8 mouse cellular contexts compared by ENCODE assay signal in the genomic region with DNA sequence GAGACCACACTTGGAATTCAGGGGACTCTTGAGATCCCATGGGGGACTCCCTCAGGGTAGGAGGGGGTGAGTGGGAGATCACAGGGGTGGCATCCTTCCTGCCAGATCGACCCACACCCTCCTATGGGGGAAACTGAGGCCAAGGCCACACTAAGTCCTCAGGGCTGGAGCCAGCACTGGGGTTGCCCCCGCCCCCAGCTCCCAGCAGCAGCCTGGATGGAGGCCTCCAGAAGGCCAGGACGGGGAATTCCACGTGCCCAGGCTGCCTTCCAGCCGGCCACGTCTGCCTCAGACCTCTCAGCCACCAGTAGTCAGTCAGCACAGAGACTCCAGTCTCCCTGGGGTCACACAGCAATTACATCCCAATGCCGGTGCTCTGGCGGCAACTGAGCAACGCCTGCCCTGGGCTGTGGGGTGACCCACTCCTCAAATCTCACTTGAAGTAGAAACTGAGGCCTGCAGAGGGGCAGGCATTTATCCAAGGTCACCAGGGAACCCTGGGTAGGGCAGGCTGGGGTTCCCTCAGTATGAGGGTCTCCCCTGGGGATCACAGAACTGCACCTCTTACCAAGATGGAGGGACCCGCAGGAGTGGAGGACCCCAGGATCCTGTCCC. TPM values are rescaled to one million over a fixed set of nuclear protein-coding genes. Genes with fewer than 3 reads are reported as not detected.
A peak's percentile ranks its signal among the peaks of the same experiment; 100 is the strongest.
DNase-seq lines count a peak whose midpoint lies in the region; ATAC-seq and TF ChIP-seq lines count a peak whose summit lies in the region.

No protein-coding gene starts in this region.

- 75% methylated on average over 10 of the region's 10 CpGs for whole genome bisulfite sequencing in spleen, adult 2 months
- WGBS in intestine, postnatal 0 days: 39% methylated on average over 10 of the region's 10 CpGs
- WGBS in limb, embryonic 15.5 days: 33% methylated on average over 10 of the region's 10 CpGs
- 23% methylated on average over 10 of the region's 10 CpGs for WGBS in neural tube, embryonic 13.5 days

- TF ChIP-seq POLR2A in spleen, adult 2 months (IDR thresholded peaks at IDR 0.05; ENCODE audit: low read depth, low read length): no peak

- H3K4me3 ChIP-seq in spleen, adult 2 months (ENCODE audit: extremely low read depth, insufficient read depth, insufficient read length): peak overlapping the region; percentile 5; the same call in 1 of the 2 replicates
- H3K4me3 ChIP-seq in intestine, postnatal 0 days (ENCODE audit: low read depth, low read length): 0 out of 2 replicates have a peak overlapping the region, but pooled peaks have one; percentile 11
- H3K4me3 ChIP-seq in limb, embryonic 15.5 days: peak overlapping the region; percentile 74
- peak overlapping the region; percentile 45 for H3K4me3 ChIP-seq in neural tube, embryonic 13.5 days

- peak overlapping the region; percentile 72 for H3K4me2 ChIP-seq in intestine, postnatal 0 days (replicated peaks; ENCODE audit: low read depth)
- H3K4me2 ChIP-seq in limb, embryonic 15.5 days: peak overlapping the region; percentile 75
- peak overlapping the region; percentile 62 for H3K4me2 ChIP-seq in neural tube, embryonic 13.5 days

- H3K36me3 ChIP-seq in spleen, adult 2 months (ENCODE audit: control insufficient read depth, insufficient read depth, low read length): no peaks in the 10 kb centered on the region
- peaks cover 2% of the 10 kb centered on the region; the same call in 1 of the 2 replicates for H3K36me3 ChIP-seq in intestine, postnatal 0 days (ENCODE audit: control insufficient read depth, insufficient read depth)
- H3K36me3 ChIP-seq in limb, embryonic 15.5 days: peaks cover 11% of the 10 kb centered on the region
- peaks cover 3% of the 10 kb centered on the region; the same call in 1 of the 2 replicates for H3K36me3 ChIP-seq in neural tube, embryonic 13.5 days

- no peak overlapping the region for H3K9ac ChIP-seq in intestine, postnatal 0 days (ENCODE audit: low read depth, low read length)
- H3K9ac ChIP-seq in limb, embryonic 15.5 days: peak overlapping the region; percentile 39
- peak overlapping the region; percentile 45 for H3K9ac ChIP-seq in neural tube, embryonic 13.5 days

- H3K27me3 ChIP-seq in spleen, adult 2 months (ENCODE audit: control insufficient read depth, insufficient read depth, low read length): peaks cover 5% of the 10 kb centered on the region
- H3K27me3 ChIP-seq in intestine, postnatal 0 days (replicated peaks; ENCODE audit: control insufficient read depth, insufficient read depth, low read length): peaks cover 19% of the 10 kb centered on the region
- H3K27me3 ChIP-seq in limb, embryonic 15.5 days: no peaks in the 10 kb centered on the region
- H3K27me3 ChIP-seq in neural tube, embryonic 13.5 days: peaks cover 37% of the 10 kb centered on the region

- intact Hi-C loops in gastrocnemius, postnatal 36 days (cut with DNase I): loop anchor here (1.0 kb wide), 1 partner anchor 10 kb away; no protein-coding TSS in a partner anchor

- TF ChIP-seq CTCF in spleen, adult 2 months (IDR thresholded peaks at IDR 0.05; ENCODE audit: extremely low read depth, insufficient read depth, insufficient read length, insufficient replicate concordance): no peak
- no peak for TF ChIP-seq CTCF in intestine, postnatal 0 days (IDR thresholded peaks at IDR 0.05; ENCODE audit: low read depth)

- H3K27ac ChIP-seq in spleen, adult 2 months (ENCODE audit: insufficient read depth, low read length): no peak overlapping the region
- H3K27ac ChIP-seq in intestine, postnatal 0 days (ENCODE audit: low read depth, low read length): peak overlapping the region; percentile 28; the same call in 1 of the 2 replicates
- H3K27ac ChIP-seq in limb, embryonic 15.5 days: peak overlapping the region; percentile 84
- H3K27ac ChIP-seq in neural tube, embryonic 13.5 days (replicated peaks): no peak overlapping the region

- H3K9me3 ChIP-seq in intestine, postnatal 0 days (ENCODE audit: control insufficient read depth): no peaks in the 10 kb centered on the region
- H3K9me3 ChIP-seq in limb, embryonic 15.5 days: no peaks in the 10 kb centered on the region
- no peaks in the 10 kb centered on the region for H3K9me3 ChIP-seq in neural tube, embryonic 13.5 days

- peaks cover 8% of the 10 kb centered on the region; the same call in 1 of the 2 replicates for H3K4me1 ChIP-seq in spleen, adult 2 months (ENCODE audit: control insufficient read depth, insufficient read depth, insufficient read length)
- no peaks in the 10 kb centered on the region for H3K4me1 ChIP-seq in intestine, postnatal 0 days (replicated peaks; ENCODE audit: control insufficient read depth, insufficient read depth, low read length)
- peaks cover 68% of the 10 kb centered on the region for H3K4me1 ChIP-seq in limb, embryonic 15.5 days
- peaks cover 50% of the 10 kb centered on the region for H3K4me1 ChIP-seq in neural tube, embryonic 13.5 days (replicated peaks)

- DNase-seq in spleen, adult 2 months (ENCODE audit: low read depth in 1 of 2, low spot score in 2 of 2): peak in 1 of 2 experiments; percentile 3
- DNase-seq in spleen, postnatal 36 days (ENCODE audit: low spot score in 2 of 2): no peak
- DNase-seq in cerebellum, postnatal 10 days: peak; percentile 72 to 76
- DNase-seq in gastrocnemius, postnatal 36 days: peak; percentile 51 to 72

- no peak for ATAC-seq in intestine, postnatal 0 days
- ATAC-seq in limb, embryonic 15.5 days (ENCODE audit: insufficient number of reproducible peaks, low FRiP score, low TSS enrichment, low read depth): no peak
- no peak for ATAC-seq in neural tube, embryonic 13.5 days (ENCODE audit: low read depth)
- no peak for ATAC-seq in granulocyte monocyte progenitor cell, adult 5-6 weeks (replicated peaks; ENCODE audit: poor library complexity, severe bottlenecking)

RNA-seq across cellular contexts. Expression of gene Nfic, which starts 30.1 kb away (rescaled TPM):
- polyA plus RNA-seq in spleen, adult 2 months (2012; rRNA removed): 26.0 and 32.4 TPM in 2 replicates
- total RNA-seq in gastrocnemius, postnatal 36 days (2021): 100 to 1,000 TPM; 219 to 237 TPM
- 29.2 and 35.1 TPM in 2 replicates for polyA plus RNA-seq in intestine, postnatal 0 days (2015; fragmentation: Nextera tagmentation; extraction: Ambion mirVana)
- 138 and 146 TPM in 2 replicates for polyA plus RNA-seq in limb, embryonic 15.5 days (2015; fragmentation: Nextera tagmentation; extraction: Ambion mirVana)
- polyA plus RNA-seq in neural tube, embryonic 13.5 days (2015; fragmentation: Nextera tagmentation; extraction: Ambion mirVana): 27.1 and 27.9 TPM in 2 replicates
- 39.6 and 41.7 TPM in 2 replicates for total RNA-seq in granulocyte monocyte progenitor cell, adult 5-6 weeks (2014; fragmentation: Nextera tagmentation)
- total RNA-seq in granulocyte monocyte progenitor cell, adult 5-6 weeks (2017): 5.3 and 10.5 TPM in 2 replicates

RNA-seq across cellular contexts. Expression of gene Smim24, which starts 32.5 kb away (rescaled TPM):
- polyA plus RNA-seq in spleen, adult 2 months (2012; rRNA removed): 18.3 and 22.9 TPM in 2 replicates
- total RNA-seq in gastrocnemius, postnatal 36 days (2021): under 1 TPM; 0.37 to 0.38 TPM
- polyA plus RNA-seq in intestine, postnatal 0 days (2015; fragmentation: Nextera tagmentation; extraction: Ambion mirVana): 1,233 and 1,333 TPM in 2 replicates
- 2.9 and 3.6 TPM in 2 replicates for polyA plus RNA-seq in limb, embryonic 15.5 days (2015; fragmentation: Nextera tagmentation; extraction: Ambion mirVana)
- polyA plus RNA-seq in neural tube, embryonic 13.5 days (2015; fragmentation: Nextera tagmentation; extraction: Ambion mirVana): 1.8 and 3.1 TPM in 2 replicates
- total RNA-seq in granulocyte monocyte progenitor cell, adult 5-6 weeks (2014; fragmentation: Nextera tagmentation): 37.5 and 43.6 TPM in 2 replicates
- total RNA-seq in granulocyte monocyte progenitor cell, adult 5-6 weeks (2017): 11.5 and 13.3 TPM in 2 replicates

RNA-seq across cellular contexts. Expression of gene Gm48552, which starts 36.5 kb away (rescaled TPM):
- polyA plus RNA-seq in spleen, adult 2 months (2012; rRNA removed): 2.9 and 6.4 TPM in 2 replicates
- under 1 TPM; 0.59 to 0.77 TPM for total RNA-seq in gastrocnemius, postnatal 36 days (2021)
- 0.31 TPM in 1 of 2 replicates, not detected in the other for polyA plus RNA-seq in intestine, postnatal 0 days (2015; fragmentation: Nextera tagmentation; extraction: Ambion mirVana)
- polyA plus RNA-seq in limb, embryonic 15.5 days (2015; fragmentation: Nextera tagmentation; extraction: Ambion mirVana): 0.51 and 1.7 TPM in 2 replicates
- 1.3 and 2.5 TPM in 2 replicates for polyA plus RNA-seq in neural tube, embryonic 13.5 days (2015; fragmentation: Nextera tagmentation; extraction: Ambion mirVana)
- 2.2 TPM in 1 of 2 replicates, not detected in the other for total RNA-seq in granulocyte monocyte progenitor cell, adult 5-6 weeks (2014; fragmentation: Nextera tagmentation)
- not detected in 2 replicates for total RNA-seq in granulocyte monocyte progenitor cell, adult 5-6 weeks (2017)

RNA-seq across cellular contexts. Expression of gene Gm48551, which starts 41.1 kb away (rescaled TPM):
- polyA plus RNA-seq in spleen, adult 2 months (2012; rRNA removed): 2.3 and 2.9 TPM in 2 replicates
- total RNA-seq in gastrocnemius, postnatal 36 days (2021): 1 to 10 TPM in 1 of 2 experiments, under 1 TPM in 1; 0.89 to 1.2 TPM
- 0.76 and 1.1 TPM in 2 replicates for polyA plus RNA-seq in intestine, postnatal 0 days (2015; fragmentation: Nextera tagmentation; extraction: Ambion mirVana)
- 2.1 and 3.1 TPM in 2 replicates for polyA plus RNA-seq in limb, embryonic 15.5 days (2015; fragmentation: Nextera tagmentation; extraction: Ambion mirVana)
- polyA plus RNA-seq in neural tube, embryonic 13.5 days (2015; fragmentation: Nextera tagmentation; extraction: Ambion mirVana): 5.2 and 8.2 TPM in 2 replicates
- total RNA-seq in granulocyte monocyte progenitor cell, adult 5-6 weeks (2014; fragmentation: Nextera tagmentation): 4.0 TPM in 1 of 2 replicates, not detected in the other
- total RNA-seq in granulocyte monocyte progenitor cell, adult 5-6 weeks (2017): 0.30 TPM in 1 of 2 replicates, not detected in the other

RNA-seq across cellular contexts. Expression of gene Dohh, which starts 41.1 kb away (rescaled TPM):
- 47.9 and 71.7 TPM in 2 replicates for polyA plus RNA-seq in spleen, adult 2 months (2012; rRNA removed)
- total RNA-seq in gastrocnemius, postnatal 36 days (2021): 10 to 100 TPM; 36.5 to 42.5 TPM
- 54.0 and 59.4 TPM in 2 replicates for polyA plus RNA-seq in intestine, postnatal 0 days (2015; fragmentation: Nextera tagmentation; extraction: Ambion mirVana)
- 79.8 and 88.7 TPM in 2 replicates for polyA plus RNA-seq in limb, embryonic 15.5 days (2015; fragmentation: Nextera tagmentation; extraction: Ambion mirVana)
- polyA plus RNA-seq in neural tube, embryonic 13.5 days (2015; fragmentation: Nextera tagmentation; extraction: Ambion mirVana): 72.2 and 75.2 TPM in 2 replicates
- total RNA-seq in granulocyte monocyte progenitor cell, adult 5-6 weeks (2014; fragmentation: Nextera tagmentation): 12.2 and 34.9 TPM in 2 replicates
- total RNA-seq in granulocyte monocyte progenitor cell, adult 5-6 weeks (2017): 41.8 and 46.2 TPM in 2 replicates

Comparison
In these comparisons a context has a peak if more than half of its experiments do, and no peak if none do; other contexts are left out.
1. DNase-seq: peak in cerebellum, postnatal 10 days (2 of 2) and gastrocnemius, postnatal 36 days (2 of 2); none in spleen, postnatal 36 days (0 of 2).
2. H3K27ac ChIP-seq: peak in intestine, postnatal 0 days (single experiment) and limb, embryonic 15.5 days (single experiment); none in spleen, adult 2 months (single experiment) and neural tube, embryonic 13.5 days (single experiment).
3. H3K4me3 ChIP-seq: peak in every context shown above with its lines; median percentile 74 in limb, embryonic 15.5 days; 45 in neural tube, embryonic 13.5 days; 11 in intestine, postnatal 0 days; 5 in spleen, adult 2 months.
4. RNA of gene Smim24, which starts 32.5 kb away (polyA plus RNA-seq): 1,233 to 1,333 TPM in intestine, postnatal 0 days; 18.3 to 22.9 TPM in spleen, adult 2 months, 2.9 to 3.6 TPM in limb, embryonic 15.5 days and 1.8 to 3.1 TPM in neural tube, embryonic 13.5 days; every median in the first group is over 10 times any median in the second.
5. Peak in every context shown above with its lines, with median percentiles within 50 percentile points of each other: H3K4me2 ChIP-seq.